Mouse (Mus musculus): ENCODE measurements around the gene Tenm4. TPM values are rescaled to one million over a fixed set of nuclear protein-coding genes. Genes with fewer than 3 reads are reported as not detected.
"Not testable (repeated sequence)": the region's sequence is repeated elsewhere in the genome, so short reads cannot be mapped to it uniquely, and the experiment has no call there.

Tenm4 gene
- polyA plus RNA-seq, 1 experiment from 2014 or later, result 39.7 TPM

DNA sequence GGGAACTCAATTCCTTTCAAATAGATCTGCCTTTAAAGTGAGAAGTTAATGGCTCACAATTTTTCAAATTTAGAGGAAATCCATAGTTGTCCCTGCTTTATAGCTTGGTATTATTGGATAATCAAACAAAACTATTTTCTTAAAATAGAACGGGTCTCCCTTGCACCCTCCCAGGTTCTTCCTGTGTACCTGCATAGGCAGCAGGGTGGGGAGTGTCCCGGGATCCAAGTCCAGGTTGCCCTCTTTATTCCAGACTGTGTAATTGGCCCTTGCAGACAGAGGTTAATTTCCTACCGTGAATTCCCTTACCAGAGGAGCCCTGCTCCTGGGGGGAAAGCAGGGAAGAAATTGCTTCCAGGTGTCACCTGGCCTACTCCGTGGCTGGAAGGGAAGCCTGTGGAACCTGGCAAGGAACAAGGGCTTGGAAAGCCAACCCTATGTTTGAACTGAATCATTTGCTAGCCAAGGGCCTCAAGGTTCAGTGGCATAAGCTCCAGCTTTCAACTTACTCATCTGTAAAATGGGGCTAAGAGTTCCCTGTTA is 449.0 kb downstream of the Tenm4 start:
- Histone ChIP-seq H3K9ac (replicated peaks; ENCODE audit: low read length) (no peak overlapping the region), H3K4me2 (replicated peaks; ENCODE audit: low read depth, low read length) (no peak overlapping the region), H3K36me3 (ENCODE audit: insufficient read depth, low read length) (no peaks in the 10 kb centered on the region), H3K4me1 (ENCODE audit: insufficient read depth, low read length) (no peaks in the 10 kb centered on the region), H3K27ac (ENCODE audit: low read length) (no peak overlapping the region), H3K4me3 (ENCODE audit: low read length) (no peak overlapping the region), H3K9me3 (ENCODE audit: low read length) (no peaks in the 10 kb centered on the region), H3K27me3 (ENCODE audit: insufficient read depth, low read length) (no peaks in the 10 kb centered on the region)
- no peak for ATAC-seq (ENCODE audit: low FRiP score, low TSS enrichment)
- 75% methylated on average over 4 of the region's 4 CpGs for WGBS

- Histone ChIP-seq H3K27me3 (ENCODE audit: insufficient read depth, low read length) (no peaks in the 10 kb centered on the region), H3K4me1 (ENCODE audit: insufficient read depth, low read length) (no peaks in the 10 kb centered on the region), H3K4me3 (ENCODE audit: low read length) (no peak overlapping the region), H3K9ac (replicated peaks; ENCODE audit: low read length) (no peak overlapping the region), H3K27ac (ENCODE audit: low read length) (no peak overlapping the region), H3K4me2 (replicated peaks; ENCODE audit: low read depth, low read length) (no peak overlapping the region), H3K36me3 (ENCODE audit: insufficient read depth, low read length) (no peaks in the 10 kb centered on the region), H3K9me3 (ENCODE audit: low read length) (no peaks in the 10 kb centered on the region)
- WGBS, result 76% methylated on average over 3 of the region's 3 CpGs
- no peak for ATAC-seq (ENCODE audit: low FRiP score, low TSS enrichment)
These were observed 455.3 kb downstream of the Tenm4 start for GRCm38 (mm10) chr7:96626338-96626737.

GRCm38 (mm10) chr7:96630551-96630950 is 459.5 kb downstream of the Tenm4 start:
- ATAC-seq (ENCODE audit: low FRiP score, low TSS enrichment), result not testable (repeated sequence)

DNA sequence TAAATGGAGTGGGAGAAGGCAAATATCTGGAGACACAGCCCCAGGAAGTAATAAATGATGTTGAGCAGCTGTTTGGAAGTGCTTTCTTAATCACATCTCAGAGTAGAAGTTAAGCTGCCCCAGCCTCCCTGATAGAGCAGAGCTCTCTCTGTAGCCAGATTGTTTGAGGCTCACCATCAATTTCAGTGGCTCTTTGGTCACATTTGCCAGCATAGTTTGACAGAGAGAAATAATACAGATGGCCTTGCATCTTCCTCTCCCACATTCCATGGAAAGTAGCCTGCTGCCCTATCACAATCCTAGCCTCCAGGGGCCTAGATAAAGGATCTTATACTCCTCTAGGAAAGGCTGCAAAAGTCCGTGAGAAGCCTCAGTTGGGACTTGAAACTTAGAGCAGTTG is 462.0 kb downstream of the Tenm4 start:
- Histone ChIP-seq H3K4me1 (ENCODE audit: insufficient read depth, low read length) (peaks cover 12% of the 10 kb centered on the region; the same call in 1 of the 2 replicates), H3K9ac (replicated peaks; ENCODE audit: low read length) (no peak overlapping the region), H3K4me3 (ENCODE audit: low read length) (no peak overlapping the region), H3K36me3 (ENCODE audit: insufficient read depth, low read length) (no peaks in the 10 kb centered on the region), H3K27ac (ENCODE audit: low read length) (peak overlapping the region; percentile 76), H3K4me2 (replicated peaks; ENCODE audit: low read depth, low read length) (no peak overlapping the region), H3K9me3 (ENCODE audit: low read length) (no peaks in the 10 kb centered on the region), H3K27me3 (ENCODE audit: insufficient read depth, low read length) (no peaks in the 10 kb centered on the region)
- 61% methylated on average over 1 of the region's 1 CpGs for WGBS
- peak; percentile 46 for ATAC-seq (ENCODE audit: low FRiP score, low TSS enrichment)

More at GRCm38 (mm10) chr7:96630551-96630950, 459.5 kb downstream of the Tenm4 start:
- WGBS, result 93% methylated on average over 9 of the region's 9 CpGs
- not testable (repeated sequence) for H3K4me1 ChIP-seq (ENCODE audit: insufficient read depth, low read length); H3K9me3 ChIP-seq (ENCODE audit: low read length); H3K4me3 ChIP-seq (ENCODE audit: low read length); H3K4me2 ChIP-seq (replicated peaks; ENCODE audit: low read depth, low read length); H3K27me3 ChIP-seq (ENCODE audit: insufficient read depth, low read length); H3K36me3 ChIP-seq (ENCODE audit: insufficient read depth, low read length); H3K9ac ChIP-seq (replicated peaks; ENCODE audit: low read length); H3K27ac ChIP-seq (ENCODE audit: low read length)

- no peak overlapping the region for H3K4me2 ChIP-seq (replicated peaks; ENCODE audit: low read depth, low read length)
- H3K4me3 ChIP-seq (ENCODE audit: low read length), result no peak overlapping the region
- no peaks in the 10 kb centered on the region for H3K36me3 ChIP-seq (ENCODE audit: insufficient read depth, low read length)
- no peak overlapping the region for H3K9ac ChIP-seq (replicated peaks; ENCODE audit: low read length)
- H3K9me3 ChIP-seq (ENCODE audit: low read length), result no peaks in the 10 kb centered on the region
- peaks cover 12% of the 10 kb centered on the region; the same call in 1 of the 2 replicates for H3K4me1 ChIP-seq (ENCODE audit: insufficient read depth, low read length)
- H3K27ac ChIP-seq (ENCODE audit: low read length), result peak overlapping the region; percentile 10; the same call in 1 of the 2 replicates
- WGBS, result 36% methylated on average over 7 of the region's 7 CpGs
- ATAC-seq (ENCODE audit: low FRiP score, low TSS enrichment), result peak; percentile 91
- no peaks in the 10 kb centered on the region for H3K27me3 ChIP-seq (ENCODE audit: insufficient read depth, low read length)
These were observed 464.9 kb downstream of the Tenm4 start for GRCm38 (mm10) chr7:96635830-96636440.

- Histone ChIP-seq H3K36me3 (ENCODE audit: insufficient read depth, low read length) (no peaks in the 10 kb centered on the region), H3K27ac (ENCODE audit: low read length) (no peak overlapping the region), H3K27me3 (ENCODE audit: insufficient read depth, low read length) (peaks cover 3% of the 10 kb centered on the region; the same call in 1 of the 2 replicates), H3K9ac (replicated peaks; ENCODE audit: low read length) (peak overlapping the region; percentile 43), H3K4me1 (ENCODE audit: insufficient read depth, low read length) (peaks cover 24% of the 10 kb centered on the region), H3K4me3 (ENCODE audit: low read length) (peak overlapping the region; percentile 40), H3K4me2 (replicated peaks; ENCODE audit: low read depth, low read length) (peak overlapping the region; percentile 72), H3K9me3 (ENCODE audit: low read length) (no peaks in the 10 kb centered on the region)
- peak; percentile 85 for ATAC-seq (ENCODE audit: low FRiP score, low TSS enrichment)
- 1% methylated on average over 27 of the region's 27 CpGs for WGBS
These were observed 472.6 kb downstream of the Tenm4 start for GRCm38 (mm10) chr7:96643461-96644204.

GRCm38 (mm10) chr7:96644205-96644531 is 473.1 kb downstream of the Tenm4 start:
- Histone ChIP-seq H3K4me3 (ENCODE audit: low read length) (peak overlapping the region; percentile 40), H3K4me1 (ENCODE audit: insufficient read depth, low read length) (peaks cover 26% of the 10 kb centered on the region), H3K9ac (replicated peaks; ENCODE audit: low read length) (0 out of 2 replicates have a peak overlapping the region, but pooled peaks have one; percentile 35), H3K27me3 (ENCODE audit: insufficient read depth, low read length) (peaks cover 3% of the 10 kb centered on the region; the same call in 1 of the 2 replicates), H3K9me3 (ENCODE audit: low read length) (no peaks in the 10 kb centered on the region), H3K4me2 (replicated peaks; ENCODE audit: low read depth, low read length) (peak overlapping the region; percentile 72), H3K36me3 (ENCODE audit: insufficient read depth, low read length) (no peaks in the 10 kb centered on the region), H3K27ac (ENCODE audit: low read length) (no peak overlapping the region)
- peak; percentile 52; the same call in 1 of the 2 replicates for ATAC-seq (ENCODE audit: low FRiP score, low TSS enrichment)
- WGBS, result 8% methylated on average over 7 of the region's 7 CpGs

DNA sequence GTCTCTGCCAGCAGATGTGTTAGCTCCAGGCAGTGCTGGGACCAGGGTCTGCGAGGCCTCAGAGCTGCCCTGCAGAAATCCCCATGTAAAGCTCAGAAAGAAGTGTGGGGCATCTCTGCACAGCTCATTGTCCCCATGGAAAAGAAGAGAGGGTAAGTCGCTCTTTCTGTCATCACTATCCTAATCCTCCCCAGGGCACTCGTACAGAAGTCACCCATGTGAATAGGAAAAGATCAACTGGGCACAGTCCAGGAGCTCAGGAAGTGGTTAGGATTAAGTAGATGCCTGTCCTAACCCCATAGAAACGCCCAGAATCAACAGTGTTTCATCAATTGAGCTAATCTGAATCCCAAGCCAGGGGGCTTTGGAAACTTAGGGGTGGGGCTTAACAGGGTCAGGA is 476.6 kb downstream of the Tenm4 start:
- Histone ChIP-seq H3K27me3 (ENCODE audit: insufficient read depth, low read length) (peaks cover 3% of the 10 kb centered on the region; the same call in 1 of the 2 replicates), H3K9me3 (ENCODE audit: low read length) (no peaks in the 10 kb centered on the region), H3K4me1 (ENCODE audit: insufficient read depth, low read length) (peaks cover 52% of the 10 kb centered on the region), H3K4me2 (replicated peaks; ENCODE audit: low read depth, low read length) (no peak overlapping the region), H3K4me3 (ENCODE audit: low read length) (no peak overlapping the region), H3K36me3 (ENCODE audit: insufficient read depth, low read length) (no peaks in the 10 kb centered on the region), H3K9ac (replicated peaks; ENCODE audit: low read length) (0 out of 2 replicates have a peak overlapping the region, but pooled peaks have one; percentile 14), H3K27ac (ENCODE audit: low read length) (no peak overlapping the region)
- 29% methylated on average over 4 of the region's 4 CpGs for WGBS
- no peak for ATAC-seq (ENCODE audit: low FRiP score, low TSS enrichment)

- Histone ChIP-seq H3K9ac (replicated peaks; ENCODE audit: low read length) (no peak overlapping the region), H3K36me3 (ENCODE audit: insufficient read depth, low read length) (no peaks in the 10 kb centered on the region), H3K4me2 (replicated peaks; ENCODE audit: low read depth, low read length) (no peak overlapping the region), H3K9me3 (ENCODE audit: low read length) (no peaks in the 10 kb centered on the region), H3K4me1 (ENCODE audit: insufficient read depth, low read length) (peaks cover 53% of the 10 kb centered on the region), H3K4me3 (ENCODE audit: low read length) (no peak overlapping the region), H3K27ac (ENCODE audit: low read length) (peak overlapping the region; percentile 52), H3K27me3 (ENCODE audit: insufficient read depth, low read length) (peaks cover 3% of the 10 kb centered on the region; the same call in 1 of the 2 replicates)
- ATAC-seq (ENCODE audit: low FRiP score, low TSS enrichment), result no peak
- WGBS, result 50% methylated on average over 2 of the region's 2 CpGs
These were observed 477.6 kb downstream of the Tenm4 start for GRCm38 (mm10) chr7:96648606-96649005.

Measured in kidney, embryonic 16.5 days (tissue).